Comparison of ENCODE assay signal across 10 mouse cellular contexts in genomic region chr3:129256766-129257165, GRCm38 (mm10). TPM values are rescaled to one million over a fixed set of nuclear protein-coding genes. Genes with fewer than 3 reads are reported as not detected.
DNase-seq lines count a peak whose midpoint lies in the region; ATAC-seq and TF ChIP-seq lines count a peak whose summit lies in the region.
"Had no signal": no experiment of that assay in that cellular context is flagged by ENCODE, and none has a peak within 500 bp of the region (broad histone marks: within the 10 kb centered on the region; RNA-seq: fewer than 3 reads in every experiment).

No protein-coding gene starts in this region.

- TF ChIP-seq CTCF in cortical plate, adult 2 months (IDR thresholded peaks at IDR 0.05; ENCODE audit: extremely low read depth, insufficient read depth, low read length): peak; percentile 11; the same call in 1 of the 2 replicates

- no peak overlapping the region for H3K4me3 ChIP-seq in cortical plate, adult 2 months (ENCODE audit: insufficient read depth, low read length)
- H3K4me3 ChIP-seq in heart, embryonic 15.5 days: peak overlapping the region; percentile 38
- H3K4me3 ChIP-seq in neural tube, embryonic 15.5 days (replicated peaks): peak overlapping the region; percentile 23

- ATAC-seq in heart, embryonic 15.5 days (replicated peaks; ENCODE audit: insufficient number of reproducible peaks, insufficient read depth, low FRiP score, low read depth): no peak
- ATAC-seq in neural tube, embryonic 15.5 days (ENCODE audit: low FRiP score): peak; percentile 70; the same call in 1 of the 2 replicates

- intact Hi-C loops in left cerebral cortex, postnatal 25 days (cut with DNase I): no loop called here

- no peaks in the 10 kb centered on the region for H3K4me1 ChIP-seq in cortical plate, adult 2 months (ENCODE audit: control insufficient read depth, insufficient read depth, low read length)
- no peaks in the 10 kb centered on the region for H3K4me1 ChIP-seq in heart, embryonic 15.5 days (replicated peaks)
- no peaks in the 10 kb centered on the region for H3K4me1 ChIP-seq in neural tube, embryonic 15.5 days

- peak; percentile 39 for DNase-seq in embryo, embryonic 10 days (ENCODE audit: low spot score)
- no peak for DNase-seq in embryo, embryonic 9.5 days (ENCODE audit: extremely low spot score)
- DNase-seq in kidney, postnatal 36 days: peak; percentile 11 to 37
- no peak for DNase-seq in left cerebral cortex, postnatal 25 days (ENCODE audit: low spot score in 2 of 2)
- no peak for DNase-seq in cerebellum, adult 8-10 months

- peak overlapping the region; percentile 57 for H3K4me2 ChIP-seq in heart, embryonic 15.5 days
- H3K4me2 ChIP-seq in neural tube, embryonic 15.5 days: peak overlapping the region; percentile 37

- no peaks in the 10 kb centered on the region for H3K36me3 ChIP-seq in heart, embryonic 15.5 days
- no peaks in the 10 kb centered on the region for H3K36me3 ChIP-seq in neural tube, embryonic 15.5 days

- WGBS in heart, embryonic 15.5 days: 68% methylated on average over 8 of the region's 8 CpGs
- 69% methylated on average over 8 of the region's 8 CpGs for WGBS in neural tube, embryonic 15.5 days

- no peak for TF ChIP-seq POLR2A in cortical plate, adult 2 months (IDR thresholded peaks at IDR 0.05; ENCODE audit: extremely low read depth, insufficient read depth, low read length)

- H3K9ac ChIP-seq in heart, embryonic 15.5 days: no peak overlapping the region
- no peak overlapping the region for H3K9ac ChIP-seq in neural tube, embryonic 15.5 days (replicated peaks)

- H3K27ac ChIP-seq in cortical plate, adult 2 months (ENCODE audit: insufficient read depth, low read length): no peak overlapping the region
- H3K27ac ChIP-seq in heart, embryonic 15.5 days: no peak overlapping the region
- no peak overlapping the region for H3K27ac ChIP-seq in neural tube, embryonic 15.5 days (replicated peaks)

- no peaks in the 10 kb centered on the region for H3K27me3 ChIP-seq in heart, embryonic 15.5 days
- H3K27me3 ChIP-seq in neural tube, embryonic 15.5 days (replicated peaks): no peaks in the 10 kb centered on the region
- H3K27me3 ChIP-seq: CH12.LX had no signal

- no peaks in the 10 kb centered on the region for H3K9me3 ChIP-seq in heart, embryonic 15.5 days (replicated peaks)
- no peaks in the 10 kb centered on the region for H3K9me3 ChIP-seq in neural tube, embryonic 15.5 days (replicated peaks)

RNA-seq across cellular contexts. Expression of gene Pitx2, which starts 57.1 kb away (rescaled TPM):
- not detected in 2 replicates for polyA plus RNA-seq in cortical plate, adult 2 months (2012; rRNA removed)
- polyA plus RNA-seq in heart, embryonic 15.5 days (2015; fragmentation: Nextera tagmentation; extraction: Ambion mirVana): 15.0 and 19.2 TPM in 2 replicates
- polyA plus RNA-seq in neural tube, embryonic 15.5 days (2015; fragmentation: Nextera tagmentation; extraction: Ambion mirVana): 5.1 and 5.2 TPM in 2 replicates
- total RNA-seq in left cerebral cortex, postnatal 25 days (2021): 1 to 10 TPM in 1 of 2 experiments, not detected in 1; 1.3 TPM
- total RNA-seq: CH12.LX had no signal
- polyA plus RNA-seq: frontal cortex, adult 2 months had no signal

Comparison
In these comparisons a context has a peak if more than half of its experiments do, and no peak if none do; other contexts are left out.
1. DNase-seq: peak in embryo, embryonic 10 days (single experiment) and kidney, postnatal 36 days (2 of 2); none in embryo, embryonic 9.5 days (single experiment), left cerebral cortex, postnatal 25 days (0 of 2) and cerebellum, adult 8-10 months (single experiment).